Mouse (Mus musculus) gastrocnemius, postnatal 25 days (tissue): ENCODE results near the gene Fam131a. TPM values are rescaled to one million over a fixed set of nuclear protein-coding genes. Genes with fewer than 3 reads are reported as not detected.

Experiments used
- DNase-seq: peaks from one replicate; pipeline ENCODE4 v3.0.0; 2022
- total RNA-seq, 2 experiments: library from RNA; stranded (reverse); gene quantifications; 1 replicate in 1 of 2; 2 replicates in 1 of 2; pipeline ENCODE4 v1.2.3; 2021

Gene Fam131a
- total RNA-seq, 2 experiments from 2014 or later, result 31.5 to 57.0 TPM

GRCm38 (mm10) chr16:20695622-20696323 is 2.7 kb downstream of the Fam131a start:
- DNase-seq, result peak; percentile 82

- DNase-seq, result no peak
These were observed 6.2 kb downstream of the Fam131a start for GRCm38 (mm10) chr16:20699266-20699665.

- DNase-seq, result no peak
These were observed 7.0 kb downstream of the Fam131a start for GRCm38 (mm10) chr16:20700036-20700435.

GRCm38 (mm10) chr16:20701316-20701715 is 8.3 kb downstream of the Fam131a start:
- no peak for DNase-seq

- no peak for DNase-seq
These were observed 8.9 kb downstream of the Fam131a start for GRCm38 (mm10) chr16:20701729-20702521.

GRCm38 (mm10) chr16:20702522-20702893 is 9.5 kb downstream of the Fam131a start:
- DNase-seq, result peak; percentile 45

- DNase-seq, result no peak
These were observed 10.0 kb downstream of the Fam131a start for GRCm38 (mm10) chr16:20703071-20703470.

GRCm38 (mm10) chr16:20703699-20704400 is 10.8 kb downstream of the Fam131a start:
- DNase-seq, result no peak

GRCm38 (mm10) chr16:20705786-20706185 is 12.7 kb downstream of the Fam131a start:
- no peak for DNase-seq

GRCm38 (mm10) chr16:20706407-20707055 is 13.5 kb downstream of the Fam131a start:
- DNase-seq, result peak; percentile 54

GRCm38 (mm10) chr16:20708220-20708938 is 15.3 kb downstream of the Fam131a start:
- DNase-seq, result no peak

- DNase-seq, result no peak
These were observed 16.1 kb downstream of the Fam131a start for GRCm38 (mm10) chr16:20708939-20709734.

- no peak for DNase-seq
These were observed 17.3 kb downstream of the Fam131a start for GRCm38 (mm10) chr16:20710370-20710769.

- no peak for DNase-seq
These were observed 17.8 kb downstream of the Fam131a start for GRCm38 (mm10) chr16:20710810-20711209.

GRCm38 (mm10) chr16:20712190-20712589 is 19.1 kb downstream of the Fam131a start:
- no peak for DNase-seq

- DNase-seq, result no peak
These were observed 19.8 kb downstream of the Fam131a start for GRCm38 (mm10) chr16:20712889-20713288.

GRCm38 (mm10) chr16:20714307-20715080 is 21.5 kb downstream of the Fam131a start:
- DNase-seq, result no peak

GRCm38 (mm10) chr16:20715161-20715560 is 22.1 kb downstream of the Fam131a start:
- DNase-seq, result no peak

- DNase-seq, result no peak
These were observed 22.5 kb downstream of the Fam131a start for GRCm38 (mm10) chr16:20715566-20715965.
